Comparison of ENCODE assay signal across 20 mouse cellular contexts in the genomic region with DNA sequence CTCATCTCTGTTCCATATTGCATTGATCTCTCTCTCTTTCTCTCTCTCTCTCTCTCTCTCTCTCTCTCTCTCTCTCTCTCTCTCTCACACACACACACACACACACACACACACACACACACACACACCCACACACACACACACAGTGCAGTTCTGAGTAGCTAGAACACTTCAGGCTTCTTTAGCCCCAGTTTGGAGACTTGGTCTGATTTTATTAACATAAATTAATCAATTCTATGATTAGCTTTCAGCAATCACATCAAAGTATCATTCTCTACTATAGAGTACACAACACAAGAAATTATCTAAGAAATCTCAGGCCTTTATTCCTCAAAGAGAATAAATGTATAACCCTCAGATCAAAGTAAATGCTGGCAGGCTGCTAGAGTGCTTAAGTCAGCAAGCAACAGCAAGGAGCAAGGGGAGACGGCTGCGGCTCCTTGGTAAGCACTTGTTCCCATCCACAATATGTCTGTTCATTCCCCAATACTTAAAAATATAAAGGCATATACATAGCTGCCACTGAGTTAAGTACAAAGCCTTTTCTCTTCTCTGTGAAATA.
"Had no signal": no experiment of that assay in that cellular context is flagged by ENCODE, and none has a peak within 500 bp of the region (broad histone marks: within the 10 kb centered on the region; RNA-seq: fewer than 3 reads in every experiment).

No protein-coding gene starts in this region.

- H3K9me3 ChIP-seq: limb, embryonic 12.5 days; limb, embryonic 15.5 days; neural tube, embryonic 13.5 days; stomach, embryonic 15.5 days had no signal

- DNase-seq: kidney, adult 18-20 months; layer of hippocampus, adult 9-11 months; liver, postnatal 0 days; lung, embryonic 14.5 days; right cerebral cortex, postnatal 14 days; spleen, adult 18-20 months; thymus, postnatal 25 days had no signal

- H3K4me2 ChIP-seq: limb, embryonic 12.5 days; limb, embryonic 15.5 days; liver, embryonic 11.5 days; lung, embryonic 14.5 days; neural tube, embryonic 13.5 days; stomach, embryonic 15.5 days had no signal

- H3K4me1 ChIP-seq: limb, embryonic 12.5 days; limb, embryonic 15.5 days; neural tube, embryonic 13.5 days; stomach, embryonic 15.5 days had no signal

- H3K4me3 ChIP-seq: layer of hippocampus, adult 2 months; limb, embryonic 12.5 days; limb, embryonic 15.5 days; myocyte; neural tube, embryonic 13.5 days; stomach, embryonic 15.5 days had no signal

- H3K27me3 ChIP-seq: limb, embryonic 12.5 days; limb, embryonic 15.5 days; neural tube, embryonic 13.5 days; stomach, embryonic 15.5 days had no signal

- ATAC-seq: inflammation-experienced regulatory T-cells, adult 6 months; intestine, embryonic 16.5 days; liver, postnatal 0 days; lung, postnatal 0 days had no signal

- H3K9ac ChIP-seq: limb, embryonic 12.5 days; limb, embryonic 15.5 days; liver, embryonic 14.5 days; liver, postnatal 0 days; lung, embryonic 14.5 days; neural tube, embryonic 13.5 days; stomach, embryonic 15.5 days had no signal

- H3K36me3 ChIP-seq: limb, embryonic 12.5 days; limb, embryonic 15.5 days; neural tube, embryonic 13.5 days; stomach, embryonic 15.5 days had no signal

- H3K27ac ChIP-seq: kidney, postnatal 0 days; layer of hippocampus, adult 2 months; limb, embryonic 12.5 days; limb, embryonic 15.5 days; liver, embryonic 14.5 days; macrophage; neural tube, embryonic 13.5 days; stomach, embryonic 15.5 days had no signal
